Mouse (Mus musculus) kidney, postnatal 36 days (tissue): Measurements from ENCODE around the gene Zfp652.
"Not testable (repeated sequence)": the region's sequence is repeated elsewhere in the genome, so short reads cannot be mapped to it uniquely, and the experiment has no call there.

Source experiments
- DNase-seq, 2 experiments: peaks; one replicate each; pipeline ENCODE4 v3.0.0; 2021 to 2022; ENCODE audit warnings: mixed read lengths in 2 of 2

Zfp652 gene

GRCm38 (mm10) chr11:95712085-95712562, 349 bp upstream of the Zfp652 start:
- peak; percentile 49 to 61 for DNase-seq

- DNase-seq: no peak
These were observed 845 bp downstream of the Zfp652 start for GRCm38 (mm10) chr11:95713225-95713810.

DNA sequence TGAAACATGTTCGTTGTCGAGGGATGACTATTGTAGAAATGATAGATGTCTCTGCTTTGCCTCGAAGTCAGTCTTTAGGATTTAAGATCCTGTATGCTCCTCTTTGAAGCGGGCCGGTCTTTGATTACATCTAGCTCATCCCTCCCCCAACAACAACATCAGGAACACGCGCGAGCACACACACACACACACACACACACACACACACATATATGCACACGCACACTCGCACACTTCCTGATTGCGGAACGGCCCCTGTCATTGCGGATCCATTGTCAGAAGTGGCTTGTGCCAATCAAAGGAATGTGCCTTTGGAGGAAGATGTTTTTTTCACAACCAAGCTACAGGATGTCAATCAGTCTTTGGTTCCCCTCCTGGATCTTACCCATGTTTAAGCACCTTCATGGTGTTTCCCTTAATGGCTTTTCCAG, 1.4 kb downstream of the Zfp652 start:
- DNase-seq: peak; percentile 11 to 18

- no peak for DNase-seq
These were observed 1.9 kb downstream of the Zfp652 start for GRCm38 (mm10) chr11:95714411-95714810.

DNA sequence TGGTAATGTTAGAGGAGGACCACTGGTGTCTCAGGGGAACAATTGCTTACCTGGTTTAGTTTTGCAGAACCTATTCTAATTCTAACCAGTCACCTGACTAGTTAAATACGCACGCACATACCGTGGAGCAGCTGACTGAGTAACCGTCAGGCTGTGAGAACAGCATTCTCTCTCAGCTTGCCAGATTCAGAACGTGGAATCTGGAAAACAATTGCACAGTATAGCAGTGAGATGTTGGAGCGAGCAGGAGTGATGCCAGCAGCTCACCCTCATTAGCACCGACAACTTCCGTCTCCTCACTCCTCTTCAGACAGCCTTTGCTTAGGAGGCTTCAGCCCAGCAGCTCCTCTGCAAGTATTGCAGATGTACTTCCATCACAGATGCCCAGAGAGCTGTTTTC, 3.7 kb downstream of the Zfp652 start:
- no peak for DNase-seq

DNA sequence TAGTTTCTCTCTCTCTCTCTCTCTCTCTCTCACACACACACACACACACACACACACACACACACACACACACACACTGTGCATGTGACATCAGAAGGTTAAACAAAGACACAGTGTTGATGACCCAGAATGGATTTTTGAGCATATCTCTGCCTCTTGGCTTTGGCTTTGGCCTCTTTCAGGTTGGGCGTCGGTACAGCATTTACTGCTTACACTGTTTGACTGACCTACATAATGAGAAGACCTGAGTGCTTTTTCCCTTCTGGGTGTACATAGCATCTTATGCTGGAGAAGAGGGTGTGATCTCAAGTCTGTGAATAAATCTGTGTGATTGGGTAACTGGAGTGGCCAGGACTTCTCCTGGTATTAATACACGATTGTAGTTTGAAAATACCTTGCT, 6.9 kb downstream of the Zfp652 start:
- DNase-seq: no peak

- no peak for DNase-seq
These were observed 10.8 kb downstream of the Zfp652 start, which contains the start of gene B130006D01Rik for GRCm38 (mm10) chr11:95723287-95723686. TSS of gene B130006D01Rik (plus strand) at chr11:95723587.

DNA sequence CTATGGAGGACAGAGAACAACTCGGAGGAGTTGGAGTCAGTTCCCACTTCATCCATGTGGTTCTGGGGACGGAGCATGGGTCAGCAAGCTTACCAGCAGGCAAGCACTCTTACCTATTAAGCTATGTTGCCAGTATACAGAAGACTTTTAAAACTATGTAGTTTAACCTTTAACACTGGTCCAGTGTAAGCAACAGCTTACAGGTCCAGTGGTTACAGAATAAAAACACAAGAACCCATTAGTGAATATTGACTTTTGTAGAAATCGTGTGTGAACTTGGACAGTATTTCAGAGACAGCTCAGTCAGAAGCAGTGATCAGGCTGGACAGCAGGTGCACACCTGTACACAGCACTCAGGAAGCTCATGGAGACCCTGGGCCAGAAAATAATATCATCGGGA, 12.0 kb downstream of the Zfp652 start:
- DNase-seq: no peak

- no peak for DNase-seq
These were observed 13.7 kb downstream of the Zfp652 start for GRCm38 (mm10) chr11:95726156-95726555.

DNA sequence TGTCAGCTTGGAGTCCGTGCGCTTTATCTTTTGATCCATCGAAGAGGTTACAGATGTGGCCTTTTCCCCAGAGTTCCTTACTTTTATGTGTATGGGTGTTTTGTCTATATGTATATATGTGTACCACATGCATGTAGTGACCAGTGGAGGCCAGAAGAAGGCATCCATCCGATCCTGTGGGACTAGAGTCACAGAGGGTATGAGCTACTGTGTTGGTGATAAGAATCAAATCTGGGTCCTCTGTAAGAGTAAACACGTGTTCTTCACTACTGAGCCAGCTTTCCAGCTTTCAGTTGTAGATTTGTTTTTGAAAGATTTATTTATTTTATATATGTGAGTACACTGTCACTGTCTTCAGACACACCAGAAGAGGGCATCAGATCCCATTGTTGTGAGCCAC, 15.5 kb downstream of the Zfp652 start:
- no peak for DNase-seq

- no peak for DNase-seq
These were observed 16.7 kb downstream of the Zfp652 start for GRCm38 (mm10) chr11:95728916-95729907.

DNA sequence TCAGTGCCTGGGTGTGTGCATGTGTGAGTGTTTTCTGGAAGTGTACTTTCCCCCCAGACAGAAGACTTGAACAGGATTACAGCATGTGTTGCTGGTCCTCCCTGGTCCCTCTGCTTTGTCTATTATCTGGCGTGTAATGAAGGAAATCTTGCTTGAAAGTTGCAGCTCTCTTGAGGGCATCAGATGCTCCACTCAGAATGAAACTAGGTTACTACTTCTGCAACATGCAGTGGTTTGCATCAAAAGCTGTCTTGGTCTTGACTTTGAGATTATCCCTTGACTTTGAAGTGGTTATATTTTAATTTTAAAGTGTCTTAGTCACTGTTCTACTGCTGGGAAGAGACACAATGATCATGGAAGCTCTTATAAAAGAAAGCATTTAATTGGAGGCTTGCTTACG, 22.0 kb downstream of the Zfp652 start:
- DNase-seq: no peak

DNA sequence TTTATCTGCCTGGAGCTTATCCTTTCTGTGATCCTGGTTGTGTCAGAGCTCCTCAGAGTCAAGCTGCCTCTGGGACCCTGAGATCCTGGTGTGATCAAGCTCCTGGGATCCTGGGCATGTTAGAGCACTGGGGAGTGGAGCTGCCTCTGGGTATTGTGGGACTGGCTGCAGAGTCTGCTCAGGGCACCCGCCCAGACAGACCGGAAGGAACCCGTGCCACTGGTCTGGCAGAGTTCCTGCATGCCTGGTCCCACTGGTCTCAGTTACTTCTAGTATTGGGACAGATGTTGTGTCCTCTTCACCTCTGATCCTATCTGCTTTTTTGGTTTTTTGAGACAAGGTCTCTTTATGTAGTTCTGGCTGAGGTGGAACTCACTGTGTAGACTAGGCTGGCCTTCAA, 25.3 kb downstream of the Zfp652 start:
- peak; percentile 23 to 53 for DNase-seq

- no peak for DNase-seq
These were observed 32.0 kb downstream of the Zfp652 start for GRCm38 (mm10) chr11:95744521-95744920.

- no peak for DNase-seq
These were observed 34.3 kb downstream of the Zfp652 start for GRCm38 (mm10) chr11:95746821-95747220.

DNA sequence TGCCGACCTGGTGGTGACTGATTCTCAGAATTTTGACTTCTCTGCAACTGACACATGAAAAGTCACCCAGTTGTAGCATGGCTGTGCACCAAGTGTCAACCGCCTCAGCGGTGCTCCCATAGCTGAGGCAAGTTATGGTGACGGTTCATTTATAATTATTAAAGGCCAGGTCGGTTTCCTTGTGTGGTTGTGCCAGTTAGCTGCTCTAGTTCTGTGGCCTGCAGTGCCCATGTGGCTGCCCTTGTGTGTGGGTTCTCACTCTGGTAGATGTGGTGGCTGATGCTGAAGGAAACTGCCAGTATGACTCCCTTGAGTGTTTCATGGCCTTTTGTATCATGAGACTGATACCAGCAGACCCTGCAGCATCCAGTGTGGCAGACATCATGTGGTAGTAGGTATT, 35.9 kb downstream of the Zfp652 start:
- no peak for DNase-seq

GRCm38 (mm10) chr11:95749619-95750018, 37.1 kb downstream of the Zfp652 start:
- DNase-seq: no peak

DNA sequence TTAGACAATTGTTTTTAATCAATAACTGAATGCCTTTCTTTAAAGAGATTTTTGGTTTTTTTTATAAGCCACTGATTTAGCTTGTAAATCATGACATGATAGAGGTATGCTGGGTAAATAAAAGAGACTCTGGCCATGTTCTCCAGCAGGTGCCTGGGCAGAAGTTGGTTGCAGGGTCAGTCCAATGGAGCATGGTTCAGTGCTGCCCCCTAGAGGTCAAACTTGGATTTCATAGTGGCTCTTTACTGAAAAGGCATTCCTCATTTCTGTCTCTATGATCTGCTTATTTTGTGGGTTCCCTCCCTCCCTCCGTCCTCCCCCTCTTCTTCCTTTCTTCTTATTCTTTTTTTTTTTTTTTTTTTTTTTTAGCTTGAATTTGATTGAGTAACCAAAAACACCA, 38.5 kb downstream of the Zfp652 start:
- DNase-seq: peak; percentile 81 to 90

GRCm38 (mm10) chr11:95755137-95755536, 42.7 kb downstream of the Zfp652 start:
- DNase-seq: not testable (repeated sequence)

DNA sequence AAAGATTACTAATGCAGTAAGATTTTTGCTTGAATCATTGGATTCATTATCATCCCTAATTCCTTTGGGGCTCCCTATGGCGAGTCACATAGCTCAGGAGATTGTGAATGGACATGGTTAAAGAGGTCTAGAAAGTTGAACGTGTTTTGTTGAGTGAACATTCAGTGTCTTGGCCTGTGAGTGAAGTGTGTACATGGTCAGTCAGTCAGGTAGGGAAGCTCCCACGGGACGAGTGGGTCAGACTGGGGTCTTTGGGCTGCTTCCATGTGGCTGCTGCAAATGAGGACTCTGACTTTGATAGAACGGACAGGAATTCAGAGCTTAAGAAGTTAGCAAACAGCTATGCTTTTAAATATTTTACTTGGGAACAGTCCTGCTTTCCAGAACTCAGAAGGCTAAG, 48.0 kb downstream of the Zfp652 start:
- DNase-seq: no peak

- no peak for DNase-seq
These were observed 50.5 kb downstream of the Zfp652 start for GRCm38 (mm10) chr11:95762996-95763395.

DNA sequence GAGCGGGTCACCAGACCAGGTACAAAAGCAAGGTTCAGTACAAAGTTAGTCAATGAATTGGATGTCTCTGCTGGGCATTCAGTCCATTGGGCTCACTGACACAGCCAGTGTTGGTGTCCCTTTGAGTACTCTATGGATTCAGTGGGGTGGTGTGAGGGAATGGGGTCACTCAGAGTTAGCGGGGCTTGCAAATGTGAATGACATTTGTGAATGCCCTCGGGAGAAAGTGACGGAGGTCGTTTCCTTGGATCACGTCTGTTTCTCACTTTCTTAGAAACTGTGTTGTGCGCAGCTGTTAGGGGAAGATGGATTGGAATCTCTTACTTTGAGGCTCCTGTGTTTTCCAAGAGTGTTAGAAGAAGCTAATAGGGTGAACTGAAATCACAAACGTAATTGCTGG, 52.3 kb downstream of the Zfp652 start:
- no peak for DNase-seq

GRCm38 (mm10) chr11:95765334-95765733, 52.9 kb downstream of the Zfp652 start:
- DNase-seq: no peak

GRCm38 (mm10) chr11:95768244-95768643, 55.8 kb downstream of the Zfp652 start:
- DNase-seq: peak in 1 of 2 experiments; percentile 43
